Mouse (Mus musculus) liver, adult (tissue): ENCODE measurements around the gene 4921536K21Rik.

Source experiments
- GATA4 ChIP-seq: IDR thresholded peaks from 2 replicates; pipeline ENCODE4 v1.6.1; 2014; ENCODE audit warnings: mild to moderate bottlenecking, low read length; ENCODE audit not compliant: insufficient replicate concordance

Gene 4921536K21Rik

GRCm38 (mm10) chr11:3883711-3884110 is 11.2 kb downstream of the 4921536K21Rik start:
- no peak for TF ChIP-seq GATA4

DNA sequence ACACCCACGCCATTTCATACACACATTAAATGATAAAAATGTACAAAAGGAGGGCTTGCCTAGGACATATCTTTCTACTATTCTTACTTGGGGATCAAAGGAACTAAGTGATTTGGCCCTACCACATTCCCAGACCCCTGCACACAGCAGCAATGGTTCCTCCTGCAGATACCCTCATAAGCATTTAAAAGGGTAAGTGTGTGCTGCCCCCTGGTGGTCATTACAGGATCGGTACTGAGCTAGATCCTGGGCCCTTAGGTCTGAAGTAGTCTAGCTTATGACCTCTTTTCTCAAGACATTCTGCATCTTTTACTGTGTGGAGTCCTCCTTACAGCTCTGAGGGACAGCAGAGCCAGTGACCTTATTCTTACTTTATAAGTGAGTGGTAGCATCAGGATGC is 15.1 kb downstream of the 4921536K21Rik start:
- TF ChIP-seq GATA4, result no peak

GRCm38 (mm10) chr11:3878660-3879059 is 16.2 kb downstream of the 4921536K21Rik start:
- no peak for TF ChIP-seq GATA4

DNA sequence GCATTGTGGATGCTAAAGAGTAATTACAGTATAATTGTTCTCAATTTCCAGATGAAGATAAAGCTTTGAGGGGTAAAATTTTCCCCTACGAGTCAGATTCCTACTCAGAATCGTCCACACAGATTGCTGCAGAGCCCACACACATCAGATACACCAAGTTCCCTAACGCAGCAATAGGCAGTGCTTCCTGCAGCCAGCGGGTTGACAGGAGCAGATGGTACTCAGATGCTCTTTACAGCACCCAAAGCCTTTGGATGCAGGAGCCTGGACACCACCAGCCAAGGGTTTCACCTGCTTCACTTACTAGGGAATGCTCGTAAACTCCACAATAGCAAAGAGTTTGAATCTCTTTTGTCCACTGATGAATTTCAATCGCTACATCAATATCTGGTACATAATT is 18.5 kb downstream of the 4921536K21Rik start:
- no peak for TF ChIP-seq GATA4

DNA sequence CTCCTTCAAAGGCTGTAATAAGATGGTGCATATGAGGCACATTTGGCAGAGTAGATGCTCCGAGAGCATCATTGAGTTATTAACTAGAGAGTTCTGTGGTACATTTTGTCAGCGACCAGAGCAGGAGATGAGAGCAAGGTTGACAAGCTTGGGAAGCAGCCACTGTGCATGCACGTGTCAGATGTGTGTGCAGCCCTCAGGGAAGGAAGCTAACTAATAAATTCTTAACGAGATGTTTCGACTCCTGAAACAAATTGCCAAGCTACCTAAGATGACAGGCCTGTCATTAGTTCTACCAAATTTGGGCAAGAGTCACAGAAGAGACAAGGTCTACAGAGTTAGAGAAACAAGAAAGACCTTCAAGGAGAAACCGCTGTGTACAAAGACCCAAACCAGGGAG is 30.6 kb downstream of the 4921536K21Rik start:
- no peak for TF ChIP-seq GATA4

DNA sequence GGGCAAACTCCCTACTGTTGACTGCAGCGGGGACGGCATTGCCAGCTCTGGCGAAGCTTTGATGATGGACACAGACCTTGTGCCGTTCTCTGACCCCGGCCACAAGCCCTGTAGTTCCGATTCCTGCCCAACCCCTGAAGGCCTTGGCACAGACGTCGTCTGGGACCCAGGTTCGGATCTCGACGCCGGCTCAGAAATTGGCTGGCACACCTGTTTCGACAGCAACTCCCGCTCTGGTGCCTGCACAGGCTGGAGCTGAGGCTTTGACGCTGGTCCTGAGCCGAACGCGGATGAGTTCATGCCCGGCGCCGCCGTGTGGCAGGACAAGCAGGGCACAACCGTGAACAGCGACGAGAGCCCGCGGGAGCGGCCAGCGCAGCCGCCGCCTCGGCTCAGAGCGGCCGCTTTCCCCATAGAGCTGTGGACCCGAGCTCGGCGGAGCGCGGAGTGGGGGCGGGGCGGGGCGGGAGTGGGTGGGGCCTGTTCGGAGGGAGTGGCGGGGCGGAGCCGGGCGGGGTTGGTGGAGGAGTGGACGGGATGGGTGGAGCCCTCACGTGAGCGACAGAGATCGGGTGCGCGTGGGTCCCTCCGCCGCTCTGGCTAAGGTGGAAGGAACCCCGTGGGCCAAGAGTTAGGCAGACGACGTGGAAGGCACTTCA is 31.3 kb downstream of the 4921536K21Rik start, which contains the start of gene Osbp2:
Gene Osbp2, minus strand, starts transcription at position 450 of the 659 bp plus-strand sequence.
- no peak for TF ChIP-seq GATA4

DNA sequence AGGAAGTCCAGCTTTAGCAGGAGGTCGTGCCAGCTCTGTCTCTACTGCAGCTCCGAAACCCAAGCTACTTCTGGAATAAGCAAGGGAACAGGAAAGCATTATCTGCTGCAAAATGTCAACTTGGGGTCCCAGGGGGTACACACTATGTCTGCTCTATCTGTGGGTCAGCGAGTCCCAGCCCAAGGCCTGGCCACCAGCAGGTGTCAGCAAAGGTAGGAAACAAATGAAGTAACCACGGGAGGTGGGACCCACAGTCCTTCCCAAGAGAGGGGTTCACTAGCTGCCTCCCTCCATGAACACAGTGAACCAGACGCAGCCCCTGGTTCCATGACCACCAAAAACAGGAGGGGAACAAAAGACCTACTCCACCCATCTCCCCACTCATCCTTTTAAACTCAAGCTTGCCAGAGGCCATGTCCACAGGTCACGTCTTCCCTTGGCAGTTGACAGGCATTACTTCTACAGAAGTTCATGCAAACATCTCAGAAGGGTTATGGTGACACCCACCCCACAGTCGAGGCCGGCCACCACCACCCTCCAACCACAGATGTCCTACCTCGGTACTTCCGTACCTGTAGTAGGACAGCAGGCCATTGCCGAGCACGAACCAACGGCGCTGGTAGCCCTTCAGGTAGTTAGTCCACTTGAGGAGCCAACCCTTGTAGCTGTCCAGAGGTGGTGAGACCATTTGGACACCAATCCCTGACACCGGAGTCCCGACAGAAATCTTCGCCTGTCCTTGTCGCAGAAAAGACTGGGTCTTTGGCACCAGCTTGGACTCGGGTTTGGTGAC is 32.0 kb downstream of the 4921536K21Rik start:
- TF ChIP-seq GATA4, result no peak

DNA sequence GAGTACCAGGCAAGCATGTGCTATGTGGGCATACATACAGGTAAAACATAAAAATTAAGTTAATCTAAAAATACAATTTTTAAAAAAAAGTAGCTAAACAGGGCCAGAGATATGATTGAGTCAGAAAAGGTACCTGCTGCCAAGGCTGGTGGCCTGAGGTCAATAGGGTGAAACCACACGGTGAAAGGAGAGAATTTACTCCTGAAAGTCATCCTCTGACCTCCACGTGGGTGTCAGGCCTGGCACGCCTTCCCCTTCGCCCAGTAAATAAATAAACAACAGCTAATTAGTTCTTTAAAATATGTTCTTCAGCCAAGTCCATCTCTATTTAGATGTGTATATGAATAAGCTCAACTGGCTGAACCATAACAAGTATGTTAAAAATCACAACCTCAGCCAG is 34.5 kb downstream of the 4921536K21Rik start:
- no peak for TF ChIP-seq GATA4

DNA sequence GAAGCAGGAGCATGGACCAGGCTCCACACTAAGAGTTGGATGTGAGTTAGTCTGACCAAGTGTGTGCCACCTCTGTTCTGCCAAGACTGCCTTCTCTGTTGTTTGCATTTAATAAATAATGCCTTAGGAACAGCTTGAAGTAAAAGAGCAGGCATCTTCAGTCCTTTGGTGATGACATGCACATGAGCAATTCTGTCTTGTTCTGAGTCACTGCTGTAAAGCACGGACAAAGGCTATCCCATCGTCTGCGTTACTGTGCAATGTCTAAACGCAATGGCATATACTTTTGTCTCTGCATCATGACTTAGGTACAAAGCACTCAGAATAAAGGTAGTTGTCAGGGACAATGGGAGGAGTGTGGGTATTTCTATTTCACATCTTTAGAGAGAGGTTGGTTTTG is 35.1 kb downstream of the 4921536K21Rik start:
- TF ChIP-seq GATA4, result no peak

- TF ChIP-seq GATA4, result no peak
Measured at GRCm38 (mm10) chr11:3857902-3858301, 37.0 kb downstream of the 4921536K21Rik start.

GRCm38 (mm10) chr11:3855846-3856245 is 39.1 kb downstream of the 4921536K21Rik start:
- no peak for TF ChIP-seq GATA4

GRCm38 (mm10) chr11:3854156-3854555 is 40.7 kb downstream of the 4921536K21Rik start:
- TF ChIP-seq GATA4, result no peak

DNA sequence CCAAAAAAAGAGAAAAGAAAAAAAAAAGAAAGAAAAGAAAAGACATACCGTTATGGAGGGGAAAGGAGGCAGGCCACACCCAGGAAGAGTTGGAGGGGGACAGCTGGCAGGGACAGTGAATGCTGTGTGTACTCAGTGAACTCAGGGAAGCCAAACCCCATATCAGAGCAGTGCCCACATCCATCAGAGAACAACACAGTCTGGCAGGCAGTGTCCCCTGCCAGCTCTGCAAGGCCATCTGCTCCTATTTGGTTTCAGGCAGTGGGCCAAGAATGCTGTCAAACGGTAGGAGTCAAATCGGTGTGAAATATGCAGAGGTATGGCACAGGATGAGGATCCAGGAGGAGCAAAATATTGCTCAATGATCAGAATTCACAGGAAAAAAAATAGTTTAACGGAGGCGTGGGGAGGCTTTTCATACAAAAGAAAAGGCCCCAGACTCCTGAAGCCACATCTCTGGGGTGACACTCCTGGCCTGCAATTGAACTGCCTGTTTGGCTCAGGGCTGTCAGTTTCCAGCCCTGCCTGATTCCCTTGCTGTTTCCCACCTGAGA is 41.3 kb downstream of the 4921536K21Rik start:
- no peak for TF ChIP-seq GATA4

DNA sequence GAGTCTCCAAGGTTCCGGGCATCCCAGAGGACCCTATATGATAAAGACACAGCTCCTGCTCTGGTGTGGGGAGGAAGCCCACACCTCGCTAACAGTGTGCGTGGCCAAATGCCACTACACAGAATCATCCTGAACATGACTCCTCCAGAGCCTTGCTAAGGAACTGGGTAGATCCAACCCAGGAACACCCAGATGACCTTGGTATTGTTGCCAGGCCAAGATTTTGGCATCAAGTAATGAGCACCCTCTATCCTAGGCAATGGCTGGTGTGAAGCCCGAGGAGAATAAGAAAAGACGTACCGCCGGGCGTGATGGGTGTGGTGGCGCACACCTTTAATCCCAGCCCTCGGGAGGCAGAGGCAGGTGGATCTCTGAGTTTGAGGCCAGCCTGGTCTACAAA is 41.9 kb downstream of the 4921536K21Rik start:
- no peak for TF ChIP-seq GATA4

GRCm38 (mm10) chr11:3851872-3852271 is 43.0 kb downstream of the 4921536K21Rik start:
- no peak for TF ChIP-seq GATA4

DNA sequence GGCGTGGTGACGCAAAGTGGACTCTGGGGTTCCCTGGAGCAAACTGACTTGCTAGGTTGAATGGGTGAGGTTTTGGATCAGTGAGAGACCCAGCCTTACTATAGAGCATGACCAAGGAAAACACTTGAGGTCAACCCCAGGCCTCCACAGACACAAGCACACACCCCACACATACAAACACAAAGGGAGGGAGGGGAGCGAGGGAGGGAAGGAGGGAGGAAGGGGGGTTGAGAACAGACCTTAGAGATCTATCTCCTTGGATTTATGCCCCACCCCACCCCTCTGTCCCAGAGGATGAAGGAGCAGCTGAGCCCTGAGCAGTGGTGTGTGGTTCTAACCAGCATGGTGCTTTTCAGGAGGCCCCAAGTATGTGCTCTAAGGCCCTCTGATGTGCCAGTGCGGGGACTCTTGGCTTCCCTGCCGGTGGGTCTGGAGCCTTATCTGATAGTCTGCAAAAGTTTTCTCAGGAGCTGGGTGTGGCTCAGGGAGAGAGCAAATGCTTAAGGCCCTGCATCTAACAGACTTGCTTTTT is 44.1 kb downstream of the 4921536K21Rik start:
- TF ChIP-seq GATA4, result no peak
